Mouse (Mus musculus): Measurements from ENCODE around the gene Wdr17.

DNA sequence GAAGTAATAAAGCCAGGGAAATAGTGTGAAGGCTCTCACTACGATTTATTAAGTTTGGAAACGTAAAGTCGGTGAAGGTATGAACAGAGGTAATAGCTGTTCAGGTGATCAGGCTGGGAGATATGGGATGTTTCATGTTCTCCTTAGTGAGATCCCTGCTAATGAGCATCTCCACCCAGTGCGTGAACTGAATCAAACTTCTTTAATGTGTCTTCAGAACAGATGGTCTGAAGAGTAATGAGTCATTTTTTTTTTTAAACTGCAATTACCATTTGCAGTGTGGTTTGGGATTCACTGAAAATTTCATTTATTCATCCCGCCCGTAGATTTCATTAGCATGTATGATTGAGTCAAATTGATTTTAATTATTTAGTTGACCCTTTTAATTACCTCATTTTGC lies 80.8 kb downstream of the Wdr17 start:
- no peak for TF ChIP-seq CTCF (IDR thresholded peaks at IDR 0.05; ENCODE audit: low read depth)
- TF ChIP-seq EP300 (IDR thresholded peaks at IDR 0.05; ENCODE audit: low read depth), result no peak

All from heart, postnatal 0 days (tissue).